Mouse (Mus musculus) layer of hippocampus, postnatal 25 days (tissue): ENCODE results near the gene Gm21616. TPM values are rescaled to one million over a fixed set of nuclear protein-coding genes. Genes with fewer than 3 reads are reported as not detected.
"Not testable (repeated sequence)": the region's sequence is repeated elsewhere in the genome, so short reads cannot be mapped to it uniquely, and the experiment has no call there.

Experiments used
- DNase-seq, 2 experiments: peaks; one replicate each; pipeline ENCODE4 v3.0.0; 2022; ENCODE audit warnings: mixed read lengths in 2 of 2, low spot score in 1 of 2; ENCODE audit errors: extremely low spot score in 1 of 2
- total RNA-seq, 2 experiments: library from RNA; stranded (reverse); gene quantifications; 2 replicates each; pipeline ENCODE4 v1.2.3; 2021

Gene Gm21616
- total RNA-seq: not detected

DNA sequence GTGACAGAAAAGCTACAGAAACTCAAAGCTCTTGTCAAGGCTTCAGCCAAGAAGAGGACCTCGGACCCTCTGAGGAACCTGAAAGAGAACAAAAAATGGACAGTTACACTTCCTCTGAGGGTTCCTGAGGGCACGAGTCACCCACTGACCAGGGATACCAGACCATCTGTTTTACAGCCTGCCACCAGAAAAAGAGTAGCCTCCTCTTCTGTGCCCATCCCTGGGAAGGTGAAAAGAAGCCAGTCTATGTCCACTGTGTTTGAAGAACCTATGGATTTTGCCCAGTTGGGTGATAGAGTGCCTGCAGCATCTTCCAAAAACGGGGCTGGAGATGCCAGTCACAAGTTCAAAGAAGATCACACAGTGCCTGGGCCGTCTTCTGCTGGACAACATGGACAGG, at the start of gene Gm21616:
Gene Gm21616, plus strand, starts transcription at position 301 of the 400 bp plus-strand sequence.
- DNase-seq: not testable (repeated sequence)
